Mouse (Mus musculus): ENCODE data around the gene Tbx10. TPM values are rescaled to one million over a fixed set of nuclear protein-coding genes. Genes with fewer than 3 reads are reported as not detected.
"Not testable (repeated sequence)": the region's sequence is repeated elsewhere in the genome, so short reads cannot be mapped to it uniquely, and the experiment has no call there.

Gene Tbx10
- total RNA-seq (2015) (not detected in 2 replicates), total RNA-seq (2017) (not detected in 2 replicates)

- ATAC-seq (replicated peaks; ENCODE audit: poor library complexity) = no peak
These were observed at the start of gene Tbx10 for GRCm38 (mm10) chr19:3992416-3992815. Tbx10 (plus strand) TSS chr19:3992752.

- peak; percentile 81 for ATAC-seq (replicated peaks; ENCODE audit: poor library complexity)
These were observed 49.4 kb upstream of the Tbx10 start for GRCm38 (mm10) chr19:3942986-3943735.

DNA sequence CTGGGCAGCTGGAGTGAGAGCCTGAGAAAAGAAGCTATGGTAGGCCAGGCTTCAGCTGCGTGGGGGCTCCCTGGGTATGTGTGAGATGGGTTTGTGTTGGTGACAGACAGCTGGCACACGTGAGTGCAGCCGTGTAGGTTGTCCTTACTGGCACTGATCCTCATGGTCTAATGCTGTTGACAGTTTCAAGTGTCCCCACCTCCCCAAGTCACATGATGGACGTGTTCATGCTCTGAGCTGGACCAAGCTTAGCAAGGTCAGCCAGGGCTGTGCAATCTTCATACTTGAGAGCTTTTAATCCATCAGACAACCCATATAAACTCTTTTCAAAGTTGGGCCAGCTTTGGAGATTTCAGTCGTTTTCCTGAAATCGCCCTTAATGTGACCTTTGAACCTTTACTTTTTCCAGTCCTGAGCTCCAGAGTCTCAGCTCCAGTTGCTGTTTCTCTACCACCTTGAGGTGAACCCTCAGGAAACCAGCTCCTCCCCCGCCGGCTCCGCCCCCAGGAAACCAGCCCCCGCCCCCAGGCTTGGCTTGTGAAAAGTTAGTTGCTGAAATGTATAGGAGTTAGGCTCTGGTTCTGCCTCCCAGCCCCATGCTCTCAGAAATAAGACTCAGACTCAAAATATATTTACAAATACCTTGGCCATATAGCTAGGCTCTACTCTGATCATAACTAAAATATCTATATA, 46.5 kb upstream of the Tbx10 start:
- ATAC-seq (replicated peaks; ENCODE audit: poor library complexity) = 0 out of 2 replicates have a peak, but pooled peaks have one; percentile 26

GRCm38 (mm10) chr19:3946715-3947114, 45.8 kb upstream of the Tbx10 start:
- ATAC-seq (replicated peaks; ENCODE audit: poor library complexity) = peak; percentile 65

DNA sequence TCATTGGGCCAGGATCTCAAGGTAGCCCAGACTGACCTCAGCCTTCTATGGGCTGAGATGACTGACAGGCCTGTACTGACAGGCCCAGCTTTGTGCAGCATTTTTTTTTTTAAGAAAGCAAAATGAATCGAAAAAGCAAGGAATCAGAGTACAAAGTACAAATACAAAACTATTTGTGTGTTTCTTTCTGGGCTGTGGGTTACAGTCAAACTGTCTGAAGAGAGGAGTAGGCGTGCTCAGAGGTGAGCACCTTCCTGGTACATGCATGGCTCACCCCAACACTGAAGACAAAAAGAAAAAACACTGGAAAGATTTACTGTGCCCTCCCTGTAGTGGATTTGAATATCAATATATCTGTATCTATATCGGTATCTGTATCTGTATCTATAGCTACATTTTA, 44.7 kb upstream of the Tbx10 start:
- ATAC-seq (replicated peaks; ENCODE audit: poor library complexity) = no peak

GRCm38 (mm10) chr19:3948546-3948945, 44.0 kb upstream of the Tbx10 start:
- ATAC-seq (replicated peaks; ENCODE audit: poor library complexity) = no peak

DNA sequence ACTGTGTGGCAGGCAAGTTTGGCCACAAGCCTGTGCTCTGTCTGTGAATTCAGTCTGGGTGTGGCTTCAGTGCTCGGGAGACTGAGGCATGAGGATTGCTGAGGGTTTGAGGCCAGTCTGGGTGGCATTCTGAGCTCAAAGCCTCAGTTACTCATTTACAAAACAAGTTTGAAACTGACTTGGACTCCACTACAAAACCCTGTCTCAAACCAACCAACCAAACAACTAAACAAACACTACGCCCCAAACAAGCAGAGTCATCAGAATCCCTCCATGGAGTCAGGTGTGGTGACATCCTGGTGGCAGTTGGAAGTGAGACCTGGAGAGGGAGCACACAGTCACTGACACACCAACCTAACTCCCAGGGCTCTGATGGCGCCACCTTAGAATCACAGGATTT, 42.2 kb upstream of the Tbx10 start:
- ATAC-seq (replicated peaks; ENCODE audit: poor library complexity) = no peak

DNA sequence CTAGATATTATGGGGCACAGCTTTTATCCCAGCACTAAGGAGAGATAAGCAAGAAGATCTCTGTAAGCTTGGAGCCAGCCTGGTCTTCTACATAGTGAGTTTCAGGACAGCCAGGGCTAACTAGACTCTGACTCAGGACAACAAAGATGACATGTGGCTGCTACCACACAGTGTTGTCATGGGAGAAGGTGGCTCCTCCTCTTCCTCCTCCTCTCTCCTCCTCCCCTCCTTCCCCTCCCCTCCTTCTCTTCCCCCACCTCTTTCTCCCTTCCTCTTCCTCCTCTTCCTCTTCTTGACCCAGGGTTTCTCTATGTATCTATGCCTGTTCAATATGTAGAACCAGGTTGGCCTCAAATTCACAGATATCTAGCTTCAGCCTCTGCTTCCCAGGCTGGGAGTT, 41.1 kb upstream of the Tbx10 start:
- ATAC-seq (replicated peaks; ENCODE audit: poor library complexity) = peak; percentile 50

- ATAC-seq (replicated peaks; ENCODE audit: poor library complexity) = no peak
These were observed 40.5 kb upstream of the Tbx10 start for GRCm38 (mm10) chr19:3952099-3952498.

DNA sequence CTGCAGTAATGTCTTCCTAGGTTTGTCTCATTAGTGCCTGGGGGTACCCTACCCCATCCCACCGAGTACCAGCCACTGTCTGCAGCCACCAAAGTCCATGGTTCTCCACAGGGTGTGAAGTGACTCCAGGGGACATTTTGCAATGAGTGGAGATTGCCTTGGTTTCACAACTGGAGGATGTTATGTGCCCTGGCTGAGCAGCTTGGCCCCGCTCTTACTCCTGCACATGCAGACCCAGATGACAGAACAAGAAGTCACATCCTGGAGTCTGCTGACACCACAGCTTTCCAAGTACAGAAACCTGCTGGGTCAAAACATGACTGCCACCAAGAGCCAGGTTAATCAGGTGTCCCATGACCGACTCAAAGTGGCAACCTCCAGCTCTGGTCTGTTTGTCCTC, 37.5 kb upstream of the Tbx10 start:
- ATAC-seq (replicated peaks; ENCODE audit: poor library complexity) = peak; percentile 55; the same call in 1 of the 2 replicates

- ATAC-seq (replicated peaks; ENCODE audit: poor library complexity) = no peak
These were observed 36.7 kb upstream of the Tbx10 start for GRCm38 (mm10) chr19:3955804-3956203.

- ATAC-seq (replicated peaks; ENCODE audit: poor library complexity) = not testable (repeated sequence)
These were observed 35.1 kb upstream of the Tbx10 start for GRCm38 (mm10) chr19:3957296-3958036.

- ATAC-seq (replicated peaks; ENCODE audit: poor library complexity) = no peak
These were observed 34.1 kb upstream of the Tbx10 start, which contains the start of gene Aldh3b3 for GRCm38 (mm10) chr19:3958470-3958869. Aldh3b3 (plus strand) TSS chr19:3958645.

- no peak for ATAC-seq (replicated peaks; ENCODE audit: poor library complexity)
These were observed 33.5 kb upstream of the Tbx10 start for GRCm38 (mm10) chr19:3959030-3959429.

GRCm38 (mm10) chr19:3960211-3960610, 32.3 kb upstream of the Tbx10 start:
- ATAC-seq (replicated peaks; ENCODE audit: poor library complexity) = no peak

GRCm38 (mm10) chr19:3961805-3962204, 30.7 kb upstream of the Tbx10 start:
- not testable (repeated sequence) for ATAC-seq (replicated peaks; ENCODE audit: poor library complexity)

GRCm38 (mm10) chr19:3962469-3962868, 30.1 kb upstream of the Tbx10 start:
- ATAC-seq (replicated peaks; ENCODE audit: poor library complexity) = peak; percentile 37; the same call in 1 of the 2 replicates

- no peak for ATAC-seq (replicated peaks; ENCODE audit: poor library complexity)
These were observed 28.5 kb upstream of the Tbx10 start for GRCm38 (mm10) chr19:3964030-3964429.

DNA sequence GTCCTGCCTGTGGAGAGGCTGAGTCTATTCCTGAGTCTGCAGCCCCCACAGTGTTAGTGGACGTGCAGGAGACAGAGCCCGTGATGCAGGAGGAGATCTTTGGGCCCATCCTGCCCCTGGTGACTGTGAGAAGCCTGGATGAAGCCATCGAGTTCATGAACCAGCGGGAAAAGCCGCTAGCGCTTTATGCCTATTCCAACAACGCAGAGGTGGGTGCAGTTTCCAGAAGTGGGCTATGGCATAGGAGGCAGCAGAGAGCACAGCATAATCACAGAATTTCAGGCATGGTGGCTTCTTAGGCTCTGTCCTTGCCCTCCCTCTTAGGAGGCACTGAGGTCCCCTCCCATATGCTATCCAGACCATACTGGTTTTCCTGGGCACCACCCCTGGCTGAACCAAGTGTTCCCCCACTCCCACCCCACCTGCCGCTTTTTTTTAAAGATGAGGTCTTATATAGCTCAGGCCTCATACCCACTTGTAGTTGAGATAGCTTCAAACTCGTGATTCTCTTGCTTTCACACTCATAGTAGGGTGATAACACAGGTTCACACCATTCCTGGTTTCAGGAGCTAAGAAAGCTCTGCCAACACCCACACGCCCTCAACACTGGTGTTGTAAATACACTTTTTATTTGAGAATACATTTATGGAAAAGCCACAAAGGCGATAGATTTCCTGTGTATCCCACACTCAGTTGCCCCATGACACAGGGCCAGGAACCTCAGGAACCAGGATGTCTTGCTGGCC, 26.0 kb upstream of the Tbx10 start:
- 0 out of 2 replicates have a peak, but pooled peaks have one; percentile 43 for ATAC-seq (replicated peaks; ENCODE audit: poor library complexity)

GRCm38 (mm10) chr19:3967258-3967657, 25.3 kb upstream of the Tbx10 start:
- ATAC-seq (replicated peaks; ENCODE audit: poor library complexity) = peak; percentile 62

DNA sequence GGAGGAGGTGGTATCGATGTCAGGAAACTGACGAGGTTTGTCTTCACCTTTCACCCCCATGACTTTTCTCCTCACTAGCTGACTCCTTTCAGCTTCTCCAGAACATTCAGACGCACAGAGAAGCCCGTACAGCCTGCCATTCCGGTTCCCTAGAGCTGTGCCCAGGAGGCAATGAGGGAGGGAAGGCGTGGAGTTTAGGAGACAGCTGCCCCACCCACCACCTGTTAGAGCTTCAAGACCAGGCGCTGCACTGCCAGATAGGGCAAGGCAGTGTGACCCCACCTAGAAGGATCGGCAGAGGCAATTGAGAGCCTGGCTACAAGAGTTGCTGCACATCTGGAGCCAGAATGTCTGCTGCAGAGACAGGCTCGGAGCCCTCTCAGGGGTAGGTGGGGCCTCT, 20.3 kb upstream of the Tbx10 start, which contains the start of gene Aldh3b2:
TSS of gene Aldh3b2 (plus strand) at position 100 of the 400 bp plus-strand sequence.
- peak; percentile 68 for ATAC-seq (replicated peaks; ENCODE audit: poor library complexity)
